Mouse (Mus musculus) erythroblast, adult 5-6 weeks (primary cell): Measurements from ENCODE around the gene Gpd1l. TPM values are rescaled to one million over a fixed set of nuclear protein-coding genes. Genes with fewer than 3 reads are reported as not detected.
"Not testable (repeated sequence)": the region's sequence is repeated elsewhere in the genome, so short reads cannot be mapped to it uniquely, and the experiment has no call there.

Experiments
- ATAC-seq: replicated peaks from 2 replicates; pipeline ENCODE4 v1.8.0; 2016; ENCODE audit warnings: moderate number of reproducible peaks, mild to moderate bottlenecking, moderate TSS enrichment, inconsistent platforms; ENCODE audit not compliant: poor library complexity, low FRiP score, severe bottlenecking
- total RNA-seq, 2 experiments: library from RNA; stranded (forward) in 1 of 2; stranded (reverse) in 1 of 2; fragments of 150-400 nt in 1 of 2; fragments of 200-764, 138-1000 nt in 1 of 2; gene quantifications; 2 replicates each; pipeline versions ENCODE4 v1.2.3 to v1.2.4; 2015 to 2017; ENCODE audit warnings: low replicate concordance in 2 of 2

The Gpd1l gene
- 8.5 and 10.4 TPM in 2 replicates for total RNA-seq (2015; ENCODE audit: low replicate concordance)
- 7.5 and 7.7 TPM in 2 replicates for total RNA-seq (2017; ENCODE audit: low replicate concordance)

- ATAC-seq = peak; percentile 91
These were observed at the start of gene Gpd1l for GRCm38 (mm10) chr9:114933723-114934171. TSS of gene Gpd1l (minus strand) at chr9:114933987.

GRCm38 (mm10) chr9:114982689-114983360 is 49.0 kb upstream of the Gpd1l start, which contains the start of gene Rps27rt:
TSS of gene Rps27rt (minus strand) at chr9:114982739.
- ATAC-seq = no peak

- ATAC-seq = no peak
These were observed 46.2 kb upstream of the Gpd1l start for GRCm38 (mm10) chr9:114979969-114980368.

GRCm38 (mm10) chr9:114978281-114979111 is 44.7 kb upstream of the Gpd1l start, which contains the start of gene Osbpl10:
TSS of gene Osbpl10 (plus strand) at chr9:114978569.
- ATAC-seq = no peak

- ATAC-seq = no peak
These were observed 43.9 kb upstream of the Gpd1l start for GRCm38 (mm10) chr9:114977461-114978280.

GRCm38 (mm10) chr9:114966286-114966685 is 32.5 kb upstream of the Gpd1l start:
- ATAC-seq = not testable (repeated sequence)

- no peak for ATAC-seq
These were observed 30.3 kb upstream of the Gpd1l start for GRCm38 (mm10) chr9:114964093-114964492.

- no peak for ATAC-seq
These were observed 27.1 kb upstream of the Gpd1l start for GRCm38 (mm10) chr9:114960844-114961243.

- ATAC-seq = no peak
These were observed 26.4 kb upstream of the Gpd1l start for GRCm38 (mm10) chr9:114960043-114960789.

GRCm38 (mm10) chr9:114956945-114957344 is 23.2 kb upstream of the Gpd1l start:
- ATAC-seq = no peak

GRCm38 (mm10) chr9:114955340-114955739 is 21.6 kb upstream of the Gpd1l start:
- no peak for ATAC-seq

- no peak for ATAC-seq
These were observed 19.1 kb upstream of the Gpd1l start for GRCm38 (mm10) chr9:114952866-114953265.

- no peak for ATAC-seq
These were observed 14.6 kb upstream of the Gpd1l start for GRCm38 (mm10) chr9:114948395-114948794.

GRCm38 (mm10) chr9:114945576-114945975 is 11.8 kb upstream of the Gpd1l start:
- no peak for ATAC-seq

- ATAC-seq = no peak
These were observed 10.9 kb upstream of the Gpd1l start for GRCm38 (mm10) chr9:114944642-114945041.

GRCm38 (mm10) chr9:114936687-114937086 is 2.9 kb upstream of the Gpd1l start:
- ATAC-seq = no peak

- ATAC-seq = no peak
These were observed 1.5 kb upstream of the Gpd1l start for GRCm38 (mm10) chr9:114935321-114935720.

GRCm38 (mm10) chr9:114934231-114934630 is 444 bp upstream of the Gpd1l start:
- ATAC-seq = no peak

- ATAC-seq = no peak
These were observed 607 bp downstream of the Gpd1l start for GRCm38 (mm10) chr9:114933037-114933722.
